In genomic region chr2:164466787-164467186, GRCm38 (mm10) we compare ENCODE assay signal across 18 mouse cellular contexts. TPM values are rescaled to one million over a fixed set of nuclear protein-coding genes. Genes with fewer than 3 reads are reported as not detected.
"Had no signal": no experiment of that assay in that cellular context is flagged by ENCODE, and none has a peak within 500 bp of the region (broad histone marks: within the 10 kb centered on the region; RNA-seq: fewer than 3 reads in every experiment).

No protein-coding gene starts in this region.

- H3K9me3 ChIP-seq: intestine, embryonic 15.5 days; limb, embryonic 12.5 days; midbrain, embryonic 10.5 days; neural tube, embryonic 12.5 days had no signal

- DNase-seq: kidney, adult 18-20 months; kidney, postnatal 25 days; layer of hippocampus, adult 9-11 months; layer of hippocampus, postnatal 36 days; midbrain, embryonic 14.5 days; thymus, postnatal 36 days had no signal

- H3K9ac ChIP-seq: intestine, embryonic 15.5 days; limb, embryonic 12.5 days; neural tube, embryonic 12.5 days had no signal

- H3K4me3 ChIP-seq: intestine, embryonic 15.5 days; limb, embryonic 12.5 days; midbrain, embryonic 10.5 days; myocyte; neural tube, embryonic 12.5 days had no signal

- H3K27me3 ChIP-seq: intestine, embryonic 15.5 days; limb, embryonic 12.5 days; neural tube, embryonic 12.5 days had no signal

- H3K27ac ChIP-seq: intestine, embryonic 15.5 days; limb, embryonic 12.5 days; midbrain, embryonic 10.5 days; neural tube, embryonic 12.5 days had no signal

- H3K4me2 ChIP-seq: intestine, embryonic 15.5 days; limb, embryonic 12.5 days; neural tube, embryonic 12.5 days had no signal

- ATAC-seq: intestine, embryonic 15.5 days had no signal

RNA-seq across cellular contexts. Expression of gene Gm20458, which starts 6.0 kb away (rescaled TPM):
- total RNA-seq: neutrophil, adult 5-6 weeks had no signal

RNA-seq across cellular contexts. Expression of gene Trp53tg5, which starts 6.7 kb away (rescaled TPM):
- total RNA-seq: layer of hippocampus, postnatal 36 days; left cerebral cortex, adult 8-10 months; left cerebral cortex, postnatal 25 days; liver, adult 2 months; neutrophil, adult 5-6 weeks had no signal
- polyA plus RNA-seq: intestine, embryonic 15.5 days; kidney, embryonic 16.5 days; limb, embryonic 12.5 days; liver, adult 2 months; lung, embryonic 16.5 days; midbrain, embryonic 10.5 days; midbrain, embryonic 14.5 days; myocyte; neural tube, embryonic 12.5 days; thymus, postnatal 0 days had no signal
